Mouse (Mus musculus): ENCODE results near the gene Rps6kb2. TPM values are rescaled to one million over a fixed set of nuclear protein-coding genes. Genes with fewer than 3 reads are reported as not detected.
A peak's percentile ranks its signal among the peaks of the same experiment; 100 is the strongest.

Rps6kb2 gene
- total and polyA plus RNA-seq, 2 experiments from 2014 or later, result 35.2 to 62.0 TPM

DNA sequence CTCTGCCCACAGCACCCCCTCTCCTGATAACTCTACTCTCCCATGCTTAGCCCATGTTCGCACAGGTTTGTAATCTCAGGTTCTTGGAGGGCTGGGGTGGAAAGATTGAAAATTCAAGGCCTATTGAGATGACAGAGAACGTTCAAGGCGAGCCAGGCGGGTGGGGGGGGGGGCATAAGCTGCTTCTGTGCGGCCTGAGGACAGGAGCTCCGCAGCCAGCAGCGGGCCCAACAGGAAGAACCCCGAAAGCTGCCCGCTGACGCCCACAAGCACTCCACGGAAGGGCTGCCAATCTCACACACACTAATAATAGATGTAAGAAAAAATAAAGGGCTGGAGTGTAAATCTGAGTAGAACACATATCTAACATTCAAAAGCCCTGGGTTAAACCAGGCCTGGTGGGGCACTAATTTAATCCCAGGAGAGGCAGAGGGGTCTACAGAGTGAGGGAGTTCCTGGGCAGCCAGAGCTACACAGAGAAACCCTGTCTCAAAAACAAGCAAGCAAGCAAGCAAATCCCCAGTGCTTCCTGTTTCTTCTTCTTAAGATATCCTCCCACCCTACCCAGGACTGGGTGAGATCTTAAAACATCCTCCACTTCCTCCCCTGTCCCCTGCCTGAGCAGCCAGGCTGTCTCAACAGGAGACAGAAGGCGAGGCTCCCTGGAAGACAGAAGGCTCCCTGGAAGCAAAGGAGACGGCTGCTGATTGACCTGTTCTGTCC is 40.6 kb upstream of the Rps6kb2 start:
- H3K27ac ChIP-seq (ENCODE audit: low read depth), result peak overlapping the region; percentile 59

DNA sequence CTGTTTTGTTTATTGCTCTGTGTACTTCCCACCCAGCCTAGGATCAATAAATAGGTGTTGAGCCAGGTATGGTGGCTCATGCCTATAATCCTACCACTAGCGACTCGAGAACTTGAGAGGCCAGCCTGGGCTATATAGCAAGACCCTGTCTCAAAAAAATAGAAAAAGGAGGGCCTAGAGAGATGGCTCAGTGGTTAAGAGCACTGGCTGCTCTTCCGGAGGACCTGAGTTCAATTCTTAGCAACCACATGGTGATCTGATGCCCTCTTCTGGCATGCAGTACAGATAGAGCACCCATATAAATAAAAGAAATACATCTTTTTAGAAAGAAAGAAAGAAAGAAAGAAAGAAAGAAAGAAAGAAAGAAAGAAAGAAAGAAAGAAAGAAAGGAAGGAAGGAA is 40.0 kb upstream of the Rps6kb2 start:
- H3K4me2 ChIP-seq (ENCODE audit: low read depth, low read length), result no peak overlapping the region
- no peak for TF ChIP-seq EP300 (IDR thresholded peaks at IDR 0.05; ENCODE audit: low read depth)
- TF ChIP-seq CTCF (IDR thresholded peaks at IDR 0.05; ENCODE audit: low read depth), result no peak
- peaks cover 18% of the 10 kb centered on the region for H3K36me3 ChIP-seq (replicated peaks; ENCODE audit: control insufficient read depth, insufficient read depth, low read length)
- no peaks in the 10 kb centered on the region for H3K27me3 ChIP-seq (ENCODE audit: control insufficient read depth, insufficient read depth, low read length)
- no peak overlapping the region for H3K4me3 ChIP-seq (ENCODE audit: low read depth, low read length)
- DNase-seq (ENCODE audit: low spot score) (no peak), ATAC-seq (ENCODE audit: insufficient read depth, low read depth) (no peak)
- H3K9ac ChIP-seq (replicated peaks; ENCODE audit: low read depth, low read length), result no peak overlapping the region
- 69% methylated on average over 3 of the region's 3 CpGs for WGBS
- no peak overlapping the region for H3K27ac ChIP-seq (ENCODE audit: low read depth)
- H3K9me3 ChIP-seq (replicated peaks; ENCODE audit: control insufficient read depth, low read length), result no peaks in the 10 kb centered on the region
- H3K4me1 ChIP-seq (ENCODE audit: control insufficient read depth, insufficient read depth), result peaks cover 21% of the 10 kb centered on the region

More for the DNA sequence above, 40.6 kb upstream of the Rps6kb2 start:
- ATAC-seq (ENCODE audit: insufficient read depth, low read depth) (no peak), DNase-seq (ENCODE audit: low spot score) (no peak)
- no peak for TF ChIP-seq CTCF (IDR thresholded peaks at IDR 0.05; ENCODE audit: low read depth)
- no peak for TF ChIP-seq EP300 (IDR thresholded peaks at IDR 0.05; ENCODE audit: low read depth)
- H3K4me1 ChIP-seq (ENCODE audit: control insufficient read depth, insufficient read depth), result peaks cover 21% of the 10 kb centered on the region
- H3K36me3 ChIP-seq (replicated peaks; ENCODE audit: control insufficient read depth, insufficient read depth, low read length), result peaks cover 16% of the 10 kb centered on the region
- H3K9me3 ChIP-seq (replicated peaks; ENCODE audit: control insufficient read depth, low read length), result no peaks in the 10 kb centered on the region
- H3K4me3 ChIP-seq (ENCODE audit: low read depth, low read length), result no peak overlapping the region
- WGBS, result 39% methylated on average over 13 of the region's 13 CpGs
- H3K27me3 ChIP-seq (ENCODE audit: control insufficient read depth, insufficient read depth, low read length), result no peaks in the 10 kb centered on the region
- no peak overlapping the region for H3K9ac ChIP-seq (replicated peaks; ENCODE audit: low read depth, low read length)
- no peak overlapping the region; the same call in 1 of the 2 replicates for H3K4me2 ChIP-seq (ENCODE audit: low read depth, low read length)

DNA sequence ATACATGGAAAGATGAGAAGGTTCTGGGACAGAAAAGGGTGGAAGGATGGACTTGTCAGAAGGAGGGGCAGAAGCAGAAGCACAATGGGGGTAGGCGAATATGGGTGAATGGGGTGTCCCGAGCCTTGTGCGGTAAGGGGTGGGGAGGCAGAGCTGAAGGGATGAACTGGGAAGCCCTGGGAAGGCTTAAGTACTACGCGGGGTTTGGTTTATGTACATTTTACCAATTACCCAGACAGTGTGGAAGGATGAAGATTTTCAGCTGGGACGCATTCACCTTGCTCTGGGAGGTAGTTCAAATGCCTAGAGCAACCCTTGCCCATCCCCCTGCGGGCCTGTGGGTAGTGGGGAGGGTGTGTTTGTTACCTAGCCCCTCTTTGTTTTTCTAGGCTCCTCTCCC is 39.0 kb upstream of the Rps6kb2 start:
- no peak for ATAC-seq (ENCODE audit: insufficient read depth, low read depth)
- WGBS, result 27% methylated on average over 7 of the region's 7 CpGs

DNA sequence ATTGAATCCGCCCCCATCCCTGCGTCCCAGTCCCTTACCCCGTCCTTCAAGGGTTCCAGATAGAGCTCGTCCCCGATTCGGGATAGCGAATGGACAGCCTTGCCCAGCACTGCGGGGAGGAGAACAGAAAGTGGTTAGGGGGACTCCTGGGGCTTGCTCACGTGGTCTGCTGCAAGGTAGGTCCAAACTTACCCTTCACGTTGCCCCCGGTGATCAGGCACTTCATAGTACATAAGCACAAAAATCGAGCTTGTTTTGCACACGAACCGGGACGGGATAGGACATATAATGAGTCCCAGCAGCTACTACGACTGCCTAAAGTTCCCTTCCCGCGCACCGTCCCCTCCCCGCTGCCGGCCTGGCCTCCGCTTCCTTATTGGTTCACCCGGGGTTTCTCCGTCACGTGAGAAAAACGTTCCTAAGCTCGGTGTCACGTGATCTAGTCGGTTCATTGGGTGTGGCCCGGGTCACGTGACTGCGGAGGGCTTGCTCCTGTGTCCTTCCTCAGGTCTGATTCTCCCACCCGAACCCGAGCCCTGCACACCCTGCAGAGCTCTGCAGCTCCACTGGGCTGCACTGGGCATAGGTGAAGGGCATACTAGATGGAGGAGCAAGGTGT is 38.2 kb upstream of the Rps6kb2 start, which contains the start of gene Rad9a:
TSS of gene Rad9a (minus strand) at position 372 of the 619 bp plus-strand sequence.
- peak within 1 kb of the TSS; percentile 80 for H3K9ac ChIP-seq (replicated peaks; ENCODE audit: low read depth, low read length)
- ATAC-seq (ENCODE audit: insufficient read depth, low read depth), result peak; percentile 88
- under 1% methylated on average over 34 of the region's 34 CpGs for WGBS

More for the DNA sequence above, 39.0 kb upstream of the Rps6kb2 start:
- no peaks in the 10 kb centered on the region for H3K9me3 ChIP-seq (replicated peaks; ENCODE audit: control insufficient read depth, low read length)
- H3K4me3 ChIP-seq (ENCODE audit: low read depth, low read length), result peak overlapping the region; percentile 67
- H3K27me3 ChIP-seq (ENCODE audit: control insufficient read depth, insufficient read depth, low read length), result no peaks in the 10 kb centered on the region
- H3K4me1 ChIP-seq (ENCODE audit: control insufficient read depth, insufficient read depth), result peaks cover 21% of the 10 kb centered on the region
- H3K9ac ChIP-seq (replicated peaks; ENCODE audit: low read depth, low read length), result peak overlapping the region; percentile 80
- peak overlapping the region; percentile 82 for H3K4me2 ChIP-seq (ENCODE audit: low read depth, low read length)
- no peak for DNase-seq (ENCODE audit: low spot score)
- H3K27ac ChIP-seq (ENCODE audit: low read depth), result peak overlapping the region; percentile 67
- no peak for TF ChIP-seq CTCF (IDR thresholded peaks at IDR 0.05; ENCODE audit: low read depth)
- TF ChIP-seq EP300 (IDR thresholded peaks at IDR 0.05; ENCODE audit: low read depth), result no peak
- peaks cover 24% of the 10 kb centered on the region for H3K36me3 ChIP-seq (replicated peaks; ENCODE audit: control insufficient read depth, insufficient read depth, low read length)

DNA sequence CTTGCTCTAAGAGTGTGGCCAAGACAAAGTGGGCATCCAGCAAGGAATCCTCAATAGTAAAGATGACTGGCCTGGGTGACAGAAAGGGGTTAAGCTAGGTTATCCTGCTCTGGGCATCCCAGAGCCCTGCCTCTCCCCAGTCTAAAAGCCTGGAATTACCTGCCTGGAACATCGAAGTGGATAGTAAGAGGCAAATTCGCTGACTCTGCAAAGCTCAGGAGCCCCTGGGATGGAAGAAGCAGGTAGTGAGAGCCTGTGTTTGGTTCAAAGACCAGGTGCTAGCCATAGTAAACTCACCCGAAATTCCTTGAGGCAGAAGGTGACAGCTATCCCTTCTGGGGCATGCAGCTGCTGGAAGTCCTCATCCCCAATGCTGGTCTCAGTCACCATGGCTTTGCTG is 34.0 kb upstream of the Rps6kb2 start:
- 62% methylated on average over 3 of the region's 3 CpGs for WGBS
- DNase-seq (ENCODE audit: low spot score) (no peak), ATAC-seq (ENCODE audit: insufficient read depth, low read depth) (no peak)
- H3K9me3 ChIP-seq (replicated peaks; ENCODE audit: control insufficient read depth, low read length), result no peaks in the 10 kb centered on the region
- H3K4me3 ChIP-seq (ENCODE audit: low read depth, low read length), result no peak overlapping the region
- TF ChIP-seq EP300 (IDR thresholded peaks at IDR 0.05; ENCODE audit: low read depth) (no peak), CTCF (IDR thresholded peaks at IDR 0.05; ENCODE audit: low read depth) (no peak)
- H3K4me2 ChIP-seq (ENCODE audit: low read depth, low read length), result no peak overlapping the region
- no peak overlapping the region for H3K27ac ChIP-seq (ENCODE audit: low read depth)
- peaks cover 22% of the 10 kb centered on the region for H3K4me1 ChIP-seq (ENCODE audit: control insufficient read depth, insufficient read depth)
- H3K27me3 ChIP-seq (ENCODE audit: control insufficient read depth, insufficient read depth, low read length), result no peaks in the 10 kb centered on the region
- H3K36me3 ChIP-seq (replicated peaks; ENCODE audit: control insufficient read depth, insufficient read depth, low read length), result peaks cover 65% of the 10 kb centered on the region
- no peak overlapping the region for H3K9ac ChIP-seq (replicated peaks; ENCODE audit: low read depth, low read length)

More for the DNA sequence above, 38.2 kb upstream of the Rps6kb2 start, which contains the start of gene Rad9a:
- TF ChIP-seq EP300 (IDR thresholded peaks at IDR 0.05; ENCODE audit: low read depth) (peak; percentile 78; the same call in 1 of the 2 replicates), CTCF (IDR thresholded peaks at IDR 0.05; ENCODE audit: low read depth) (no peak)
- H3K36me3 ChIP-seq (replicated peaks; ENCODE audit: control insufficient read depth, insufficient read depth, low read length), result peaks cover 31% of the 10 kb centered on the region
- peak within 1 kb of the TSS; percentile 67 for H3K27ac ChIP-seq (ENCODE audit: low read depth)
- peak; percentile 99 for DNase-seq (ENCODE audit: low spot score)
- peaks cover 21% of the 10 kb centered on the region for H3K4me1 ChIP-seq (ENCODE audit: control insufficient read depth, insufficient read depth)
- peak within 1 kb of the TSS; percentile 67 for H3K4me3 ChIP-seq (ENCODE audit: low read depth, low read length)
- H3K4me2 ChIP-seq (ENCODE audit: low read depth, low read length), result peak within 1 kb of the TSS; percentile 82
- H3K9me3 ChIP-seq (replicated peaks; ENCODE audit: control insufficient read depth, low read length), result no peaks in the 10 kb centered on the region
- H3K27me3 ChIP-seq (ENCODE audit: control insufficient read depth, insufficient read depth, low read length), result no peaks in the 10 kb centered on the region
